9 mouse cellular contexts compared by ENCODE assay signal in genomic region chr6:127336681-127337397, GRCm38 (mm10).
DNase-seq lines count a peak whose midpoint lies in the region; ATAC-seq lines count a peak whose summit lies in the region.
"Had no signal": no experiment of that assay in that cellular context is flagged by ENCODE, and none has a peak within 500 bp of the region (broad histone marks: within the 10 kb centered on the region; RNA-seq: fewer than 3 reads in every experiment).

No protein-coding gene starts in this region.

- H3K4me1 ChIP-seq in kidney, embryonic 15.5 days = peaks cover 50% of the 10 kb centered on the region
- H3K4me1 ChIP-seq in forebrain, embryonic 11.5 days (replicated peaks; ENCODE audit: control insufficient read depth, insufficient read depth, low read length) = peaks cover 29% of the 10 kb centered on the region
- H3K4me1 ChIP-seq in neural tube, embryonic 12.5 days = peaks cover 40% of the 10 kb centered on the region

- no peak overlapping the region for H3K4me3 ChIP-seq in kidney, embryonic 15.5 days (replicated peaks)
- no peak overlapping the region for H3K4me3 ChIP-seq in forebrain, embryonic 11.5 days (ENCODE audit: low read depth, low read length)
- no peak overlapping the region for H3K4me3 ChIP-seq in neural tube, embryonic 12.5 days
- H3K4me3 ChIP-seq: liver, embryonic 15.5 days had no signal

- H3K4me2 ChIP-seq in kidney, embryonic 15.5 days = peak overlapping the region; percentile 23; the same call in 1 of the 2 replicates
- H3K4me2 ChIP-seq in forebrain, embryonic 11.5 days (ENCODE audit: low read depth, low read length, severe bottlenecking) = peak overlapping the region; percentile 22; the same call in 1 of the 2 replicates
- peak overlapping the region; percentile 36 for H3K4me2 ChIP-seq in neural tube, embryonic 12.5 days (replicated peaks)
- H3K4me2 ChIP-seq: liver, embryonic 15.5 days had no signal

- no peak overlapping the region for H3K9ac ChIP-seq in kidney, embryonic 15.5 days
- H3K9ac ChIP-seq in forebrain, embryonic 11.5 days (ENCODE audit: low read length) = peak overlapping the region; percentile 38
- H3K9ac ChIP-seq in neural tube, embryonic 12.5 days = peak overlapping the region; percentile 22; the same call in 1 of the 2 replicates
- H3K9ac ChIP-seq: liver, embryonic 15.5 days had no signal

- H3K27me3 ChIP-seq in kidney, embryonic 15.5 days = no peaks in the 10 kb centered on the region
- H3K27me3 ChIP-seq in forebrain, embryonic 11.5 days (ENCODE audit: control insufficient read depth, insufficient read depth, low read length) = no peaks in the 10 kb centered on the region
- no peaks in the 10 kb centered on the region for H3K27me3 ChIP-seq in neural tube, embryonic 12.5 days (replicated peaks)

- DNase-seq in kidney, adult 11 months = no peak
- peak; percentile 95 for DNase-seq in R1 (ENCODE audit: low read depth, low spot score)
- DNase-seq in forebrain, embryonic 11.5 days (ENCODE audit: low spot score) = peak; percentile 81
- peak; percentile 55 for DNase-seq in left cerebral cortex, postnatal 4 days
- no peak for DNase-seq in spleen, adult 12 weeks (ENCODE audit: low spot score)
- no peak for DNase-seq in urinary bladder, postnatal 4 days (ENCODE audit: low spot score in 2 of 2)

- peak overlapping the region; percentile 61 for H3K27ac ChIP-seq in kidney, embryonic 15.5 days
- peak overlapping the region; percentile 94 for H3K27ac ChIP-seq in forebrain, embryonic 11.5 days (ENCODE audit: low read depth, low read length)
- H3K27ac ChIP-seq in neural tube, embryonic 12.5 days = peak overlapping the region; percentile 43
- H3K27ac ChIP-seq: liver, embryonic 15.5 days had no signal

- ATAC-seq in kidney, embryonic 15.5 days (replicated peaks; ENCODE audit: low FRiP score) = peak; percentile 40; the same call in 1 of the 2 replicates
- ATAC-seq in forebrain, embryonic 11.5 days (replicated peaks; ENCODE audit: low FRiP score) = peak; percentile 85
- ATAC-seq in neural tube, embryonic 12.5 days (ENCODE audit: low FRiP score, low read depth) = peak; percentile 75

- H3K9me3 ChIP-seq in kidney, embryonic 15.5 days (replicated peaks) = no peaks in the 10 kb centered on the region
- no peaks in the 10 kb centered on the region for H3K9me3 ChIP-seq in forebrain, embryonic 11.5 days (ENCODE audit: control insufficient read depth, low read length)
- no peaks in the 10 kb centered on the region for H3K9me3 ChIP-seq in neural tube, embryonic 12.5 days
- H3K9me3 ChIP-seq: liver, embryonic 15.5 days had no signal

- intact Hi-C loops in left cerebral cortex, postnatal 4 days (cut with DNase I) = no loop called here

- no peaks in the 10 kb centered on the region for H3K36me3 ChIP-seq in kidney, embryonic 15.5 days
- H3K36me3 ChIP-seq in forebrain, embryonic 11.5 days (ENCODE audit: control insufficient read depth, insufficient read depth, low read length) = no peaks in the 10 kb centered on the region
- H3K36me3 ChIP-seq in neural tube, embryonic 12.5 days = no peaks in the 10 kb centered on the region
- H3K36me3 ChIP-seq: liver, embryonic 15.5 days had no signal

- WGBS in kidney, embryonic 15.5 days = 17% methylated on average over 15 of the region's 15 CpGs
- 5% methylated on average over 15 of the region's 15 CpGs for WGBS in forebrain, embryonic 11.5 days
- 4% methylated on average over 15 of the region's 15 CpGs for WGBS in neural tube, embryonic 12.5 days

Comparison
In these comparisons a context has a peak if more than half of its experiments do, and no peak if none do; other contexts are left out.
1. H3K27ac ChIP-seq: peak in every context shown above with its lines; median percentile 94 in forebrain, embryonic 11.5 days; 61 in kidney, embryonic 15.5 days; 43 in neural tube, embryonic 12.5 days.
2. DNase-seq: peak in R1 (single experiment), forebrain, embryonic 11.5 days (single experiment) and left cerebral cortex, postnatal 4 days (single experiment); none in kidney, adult 11 months (single experiment), spleen, adult 12 weeks (single experiment) and urinary bladder, postnatal 4 days (0 of 2).
3. Peak in every context shown above with its lines, with median percentiles within 50 percentile points of each other: ATAC-seq and H3K4me2 ChIP-seq.